Mouse (Mus musculus) gastrocnemius, postnatal 14 days (tissue): ENCODE measurements around the gene Atp2c1. TPM values are rescaled to one million over a fixed set of nuclear protein-coding genes. Genes with fewer than 3 reads are reported as not detected.

ENCODE experiments used
- DNase-seq: peaks from one replicate; pipeline ENCODE4 v3.0.0; 2021; ENCODE audit warnings: mixed read lengths
- intact Hi-C: fragments of 180-260 bp; cut with DNase I; formaldehyde crosslinking; loops from one replicate; pipeline ENCODE4 v1.15.1; 2025; ENCODE audit warnings: low total_unique reads
- total RNA-seq, 2 experiments: library from RNA; stranded (reverse); gene quantifications; 2 replicates each; pipeline ENCODE4 v1.2.3; 2021

The Atp2c1 gene
- total RNA-seq, 2 experiments from 2014 or later: 28.5 to 29.0 TPM

- intact Hi-C loops: loop anchor here (5.0 kb wide), 1 partner anchor 123 kb away; no protein-coding TSS in a partner anchor
- peak; percentile 98 for DNase-seq
Measured at GRCm38 (mm10) chr9:105494553-105495315, 32.4 kb downstream of the Atp2c1 start.

GRCm38 (mm10) chr9:105492744-105493143, 34.4 kb downstream of the Atp2c1 start:
- no peak for DNase-seq
- intact Hi-C loops: no loop called here

- intact Hi-C loops: no loop called here
- DNase-seq: no peak
Measured at GRCm38 (mm10) chr9:105488363-105488762, 38.8 kb downstream of the Atp2c1 start.

DNA sequence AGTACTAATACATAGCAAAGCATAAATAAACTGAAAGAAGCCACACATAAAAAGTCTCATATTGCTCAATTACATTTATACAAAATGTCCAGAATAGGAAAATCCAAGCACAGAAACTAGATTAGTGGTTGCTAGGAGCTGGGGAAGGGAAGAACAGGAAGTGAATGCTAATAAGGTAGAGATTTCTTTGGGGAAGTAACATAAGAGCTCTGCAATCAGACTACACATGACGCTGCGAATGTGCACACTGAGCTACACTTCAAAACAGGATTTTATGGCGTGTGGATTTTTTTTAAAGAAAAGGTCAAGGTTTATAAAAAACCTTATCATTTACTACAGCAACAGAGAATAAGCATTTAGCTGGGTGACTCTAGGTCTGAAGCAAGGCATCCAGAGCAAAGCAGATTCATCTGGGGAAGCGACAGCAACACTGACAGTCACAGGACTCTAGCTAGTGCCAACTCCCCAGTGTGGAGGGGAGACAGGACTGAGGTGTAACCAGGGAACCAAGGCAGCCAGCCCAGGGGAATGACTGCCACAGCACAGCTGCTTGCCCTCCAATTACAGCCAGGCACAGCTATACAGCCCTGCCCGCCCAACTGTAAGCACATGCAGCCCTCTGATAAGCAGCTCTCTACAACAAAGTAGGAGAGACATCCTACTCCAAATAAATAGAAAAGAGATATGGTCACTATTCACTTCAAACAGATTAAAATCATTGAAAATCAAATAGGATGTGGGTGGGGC, 42.6 kb downstream of the Atp2c1 start:
- intact Hi-C loops: no loop called here

GRCm38 (mm10) chr9:105483880-105484279, 43.2 kb downstream of the Atp2c1 start:
- intact Hi-C loops: no loop called here
- DNase-seq: no peak

More for the DNA sequence above, 42.6 kb downstream of the Atp2c1 start:
- DNase-seq: peak; percentile 44

- intact Hi-C loops: no loop called here
- DNase-seq: no peak
Measured at GRCm38 (mm10) chr9:105482715-105483510, 44.2 kb downstream of the Atp2c1 start.

DNA sequence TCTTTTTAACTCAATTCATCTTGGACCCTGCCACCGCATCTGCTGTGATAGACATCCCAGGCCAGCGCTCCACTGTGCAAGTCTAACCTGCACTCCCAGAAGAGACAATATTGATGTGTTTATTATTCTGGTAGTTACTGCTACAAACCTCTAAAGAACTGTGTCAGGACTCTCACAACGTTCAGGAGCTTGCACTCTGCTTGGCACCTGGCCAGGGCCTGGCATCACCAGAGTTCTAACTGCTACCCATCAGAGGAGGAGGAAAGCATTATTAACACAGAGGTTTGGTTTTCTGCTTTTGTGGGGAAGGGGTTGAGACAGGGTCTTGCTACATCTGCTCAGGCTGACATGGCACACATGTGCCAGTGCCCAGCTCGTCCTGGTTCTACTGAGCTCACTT, 45.0 kb downstream of the Atp2c1 start:
- DNase-seq: peak; percentile 35
- intact Hi-C loops: no loop called here

DNA sequence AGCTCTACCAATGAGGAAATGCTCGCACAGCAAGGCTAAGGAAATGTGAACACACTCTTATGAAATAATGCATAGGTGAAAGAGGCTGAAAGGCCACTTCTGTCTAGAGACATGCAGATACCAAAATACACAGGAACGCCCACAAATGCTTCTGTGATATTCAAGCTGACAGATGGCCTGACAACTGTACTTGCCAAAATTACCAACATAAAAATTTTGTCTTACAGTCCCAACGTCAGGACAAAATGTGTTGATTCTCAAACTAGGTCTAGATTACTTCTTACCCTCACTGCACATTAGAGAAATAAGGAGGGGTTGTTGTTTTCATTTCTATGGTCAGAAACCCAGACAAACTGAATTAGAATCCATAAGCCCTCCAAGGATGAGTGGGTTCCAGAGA, 51.0 kb downstream of the Atp2c1 start:
- no peak for DNase-seq
- intact Hi-C loops: no loop called here

DNA sequence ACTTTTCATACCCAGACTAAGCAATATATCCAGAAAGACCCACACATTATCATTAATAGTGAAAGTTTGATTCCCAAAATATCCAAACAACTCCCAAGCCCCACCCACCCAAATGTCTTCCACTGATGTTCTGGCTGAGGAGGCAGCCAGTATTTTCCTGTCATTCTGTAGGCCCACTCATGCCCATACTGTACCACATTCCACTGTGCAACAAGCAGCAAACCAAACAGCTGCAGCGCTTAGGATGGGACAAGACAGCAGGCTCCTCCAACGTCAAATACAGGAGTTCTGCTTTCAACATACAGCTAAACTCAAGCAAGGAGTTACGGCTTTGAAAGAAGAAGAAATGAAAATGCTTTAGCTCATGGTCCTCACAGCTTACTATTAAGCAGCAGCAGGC, 52.2 kb downstream of the Atp2c1 start:
- intact Hi-C loops: no loop called here

GRCm38 (mm10) chr9:105467787-105468186, 59.3 kb downstream of the Atp2c1 start:
- intact Hi-C loops: no loop called here
- no peak for DNase-seq

More for the DNA sequence above, 52.2 kb downstream of the Atp2c1 start:
- DNase-seq: no peak

DNA sequence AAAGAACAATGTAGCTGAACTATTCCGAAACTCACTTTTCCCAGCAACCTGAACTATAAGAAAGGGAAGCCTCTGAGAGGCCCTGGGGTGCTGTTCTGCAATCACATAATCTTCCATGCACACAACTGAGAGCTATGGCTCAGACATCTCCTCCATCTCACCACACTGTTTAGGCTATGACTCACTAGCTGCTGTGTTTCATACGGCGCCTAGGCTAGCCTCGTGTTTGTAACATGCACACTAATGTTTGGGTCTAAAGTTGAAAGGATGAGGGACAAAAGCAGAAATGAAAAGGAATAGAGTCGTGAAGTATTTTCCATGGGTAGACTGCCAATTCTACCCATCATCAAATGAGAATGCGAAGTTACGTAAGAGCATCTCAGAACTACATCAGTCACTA, 65.6 kb downstream of the Atp2c1 start:
- DNase-seq: no peak
- intact Hi-C loops: no loop called here

GRCm38 (mm10) chr9:105459032-105459431, 68.1 kb downstream of the Atp2c1 start:
- no peak for DNase-seq
- intact Hi-C loops: no loop called here

DNA sequence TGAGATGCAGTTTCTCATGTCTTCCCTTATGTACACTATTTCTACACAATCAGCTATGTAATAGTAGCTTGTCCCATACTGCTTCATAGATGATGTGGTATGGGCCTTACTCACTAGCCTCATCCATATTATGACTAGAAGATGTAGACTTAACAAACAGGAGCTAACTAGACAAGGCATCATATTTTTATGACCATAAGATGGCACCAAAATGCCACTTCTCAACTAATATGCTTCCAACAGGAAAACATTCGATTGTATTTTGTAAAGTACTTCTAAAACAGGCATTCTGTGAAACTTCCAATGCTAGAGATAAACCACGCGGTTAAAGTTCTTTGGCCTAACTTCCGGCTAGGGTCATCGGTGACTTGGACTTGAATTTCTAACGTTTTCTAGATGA, 118.6 kb downstream of the Atp2c1 start:
- intact Hi-C loops: no loop called here
- DNase-seq: no peak

DNA sequence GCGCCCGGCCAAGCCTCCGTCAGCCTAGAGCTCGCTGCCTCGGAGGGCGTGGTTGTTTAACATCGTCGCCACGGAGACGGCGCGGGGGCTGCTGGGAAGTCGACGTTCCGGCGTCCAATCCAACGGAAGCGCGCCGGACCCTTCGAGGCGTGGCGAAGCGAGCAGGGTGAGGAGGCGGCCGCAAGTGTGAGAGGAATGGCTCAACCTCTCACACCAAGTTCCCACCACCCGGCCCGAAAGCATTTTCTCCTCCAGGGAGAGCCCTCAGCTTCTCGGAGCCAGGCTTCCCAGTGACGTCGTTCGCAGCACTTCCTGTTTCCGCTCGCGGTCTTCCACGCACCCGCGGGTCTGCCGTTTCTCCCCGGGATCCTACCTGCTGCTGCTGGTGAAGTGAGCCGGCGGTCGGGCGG, 131.9 kb downstream of the Atp2c1 start, which contains the start of the genes Aste1 and Nek11:
Gene Aste1 (plus strand): TSS at position 175 of the 410 bp plus-strand sequence.
Gene Nek11 (minus strand): TSS at position 307 of the 410 bp plus-strand sequence.
- peak; percentile 94 for DNase-seq
- intact Hi-C loops: no loop called here

GRCm38 (mm10) chr9:105394720-105395119, 132.4 kb downstream of the Atp2c1 start:
- DNase-seq: no peak
- intact Hi-C loops: no loop called here

DNA sequence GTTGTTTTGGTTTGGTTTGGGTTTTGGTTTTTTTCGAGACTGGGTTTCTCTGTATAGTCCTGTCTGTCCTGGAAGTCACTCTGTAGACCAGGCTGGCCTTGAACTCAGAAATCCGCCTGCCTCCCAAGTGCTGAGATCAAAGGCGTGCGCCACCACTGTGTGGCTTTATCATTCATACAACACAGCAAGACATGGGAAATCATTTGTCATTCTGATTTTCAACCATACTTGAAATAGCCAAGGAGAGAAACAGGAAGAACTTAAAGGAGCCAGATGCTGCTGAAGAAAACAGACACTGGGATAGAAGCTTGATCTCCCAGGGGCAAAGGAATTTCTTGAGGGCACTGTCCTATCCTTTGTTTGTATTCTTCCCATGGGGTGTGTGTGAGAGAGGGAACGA, 136.5 kb downstream of the Atp2c1 start:
- DNase-seq: no peak
- intact Hi-C loops: no loop called here

GRCm38 (mm10) chr9:105389289-105389688, 137.8 kb downstream of the Atp2c1 start:
- DNase-seq: peak; percentile 39

DNA sequence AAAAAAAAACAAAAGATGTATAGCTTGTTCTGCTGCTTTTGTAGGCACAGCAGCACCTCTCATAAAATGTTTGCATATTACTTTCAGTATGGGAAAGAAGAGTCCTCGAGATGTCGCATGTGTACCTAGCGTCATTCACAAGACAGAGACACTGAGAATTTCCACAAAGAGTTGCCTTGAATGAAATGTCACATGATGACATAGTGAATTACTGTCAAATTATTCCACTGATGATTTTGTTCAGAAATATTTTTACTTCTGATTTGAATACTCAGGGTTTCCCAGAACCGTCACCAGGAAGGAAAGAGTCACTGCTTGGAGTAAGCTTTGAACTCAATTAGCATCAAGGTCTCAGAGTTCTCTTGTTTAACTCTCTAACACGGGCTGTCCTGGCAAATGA, 139.7 kb downstream of the Atp2c1 start:
- intact Hi-C loops: loop anchor here (5.0 kb wide), 1 partner anchor 815 kb away; no protein-coding TSS in a partner anchor
- no peak for DNase-seq

More at GRCm38 (mm10) chr9:105389289-105389688, 137.8 kb downstream of the Atp2c1 start:
- intact Hi-C loops: loop anchor here (5.0 kb wide), 1 partner anchor 817 kb away; no protein-coding TSS in a partner anchor

GRCm38 (mm10) chr9:105379533-105380145, 147.5 kb downstream of the Atp2c1 start:
- intact Hi-C loops: no loop called here
- DNase-seq: no peak
